Comparison of ENCODE assay signal across 29 mouse cellular contexts in genomic region chr6:38139086-38139485, GRCm38 (mm10). TPM values are rescaled to one million over a fixed set of nuclear protein-coding genes. Genes with fewer than 3 reads are reported as not detected.
A peak's percentile ranks its signal among the peaks of the same experiment; 100 is the strongest.
DNase-seq lines count a peak whose midpoint lies in the region; ATAC-seq and TF ChIP-seq lines count a peak whose summit lies in the region.
"Had no signal": no experiment of that assay in that cellular context is flagged by ENCODE, and none has a peak within 500 bp of the region (broad histone marks: within the 10 kb centered on the region; RNA-seq: fewer than 3 reads in every experiment).

No protein-coding gene starts in this region.

- TF ChIP-seq CTCF in Patski (IDR thresholded peaks at IDR 0.05): no peak

- peak; percentile 18 for ATAC-seq in Patski
- ATAC-seq: CD4-positive, CD25-positive, alpha-beta regulatory T cell, adult 4 months; forebrain, embryonic 13.5 days; forebrain, embryonic 15.5 days; forebrain, postnatal 0 days had no signal

- in situ Hi-C loops in Patski (cut with MboI; ENCODE audit: low pct_unique_long_range_greater_than_20kb): no loop called here

- peak; percentile 32 to 43 for DNase-seq in right cerebral cortex, adult 2 months (ENCODE audit: low spot score in 2 of 2)
- no peak for DNase-seq in right cerebral cortex, postnatal 14 days
- peak; percentile 24 for DNase-seq in Muller cell, postnatal 12 days (ENCODE audit: inconsistent ontology term)
- DNase-seq in Patski (ENCODE audit: low read depth, low spot score): peak; percentile 67
- peak; percentile 49 for DNase-seq in brain, adult 2 months (ENCODE audit: low read depth, low spot score)
- no peak for DNase-seq in heart, adult 18-20 months
- no peak for DNase-seq in gastrocnemius, postnatal 4 days (ENCODE audit: low spot score in 2 of 2)
- DNase-seq in ovary, adult 18-20 months (ENCODE audit: low spot score): no peak
- DNase-seq: adrenal gland, adult 8-10 months; adrenal gland, postnatal 14 days; adrenal gland, postnatal 36 days; B cell, adult 2 months; cerebellum, adult 11 months; cerebellum, adult 18-20 months; cerebellum, adult 8-10 months; cerebellum, adult 9-11 months; cerebellum, postnatal 14 days; cerebellum, postnatal 36 days; embryo, embryonic 11 days; forebrain, postnatal 0 days had no signal

- POLR2A ChIA-PET in Patski (lab: Charles Lee): no interaction called here

- CTCF ChIA-PET in Patski (lab: Charles Lee): interaction anchor here (1.2 kb wide), 1 partner anchor 9 kb away, joined by 3 read pairs; no protein-coding TSS in a partner anchor

- H3K27me3 ChIP-seq in Patski: no peaks in the 10 kb centered on the region
- H3K27me3 ChIP-seq: CH12.LX; embryonic facial prominence, embryonic 12.5 days; forebrain, embryonic 13.5 days; forebrain, embryonic 15.5 days had no signal

RNA-seq across cellular contexts. Expression of gene Atp6v0a4, which starts 14.7 kb away (rescaled TPM):
- 2.5 TPM for polyA plus RNA-seq in Patski (2021)
- total RNA-seq in heart, adult 18-20 months (2021): 1 to 10 TPM in 1 of 2 experiments, under 1 TPM in 1; 0.72 to 1.4 TPM
- 1 to 10 TPM; 1.7 to 2.0 TPM for total RNA-seq in gastrocnemius, postnatal 4 days (2021)
- total RNA-seq: CH12.LX, G1E had no signal
- polyA plus RNA-seq: CD4-positive, CD25-positive, alpha-beta regulatory T cell, adult 4 months; forebrain, embryonic 11.5 days; G1E had no signal

RNA-seq across cellular contexts. Expression of gene Tmem213, which starts 30.0 kb away (rescaled TPM):
- polyA plus RNA-seq in Patski (2021): not detected
- not detected for total RNA-seq in heart, adult 18-20 months (2021)
- not detected for total RNA-seq in gastrocnemius, postnatal 4 days (2021)
- total RNA-seq: adrenal gland, adult 18-20 months; adrenal gland, adult 8-10 months; adrenal gland, postnatal 14 days; adrenal gland, postnatal 36 days; CH12.LX; common myeloid progenitor, adult 5-6 weeks; forebrain, postnatal 0 days; G1E had no signal
- polyA plus RNA-seq: CD4-positive, CD25-positive, alpha-beta regulatory T cell, adult 4 months; embryonic facial prominence, embryonic 12.5 days; forebrain, embryonic 11.5 days; forebrain, embryonic 13.5 days; forebrain, embryonic 15.5 days; forebrain, postnatal 0 days; G1E had no signal

Comparison
In these comparisons a context has a peak if more than half of its experiments do, and no peak if none do; other contexts are left out.
1. DNase-seq: peak in right cerebral cortex, adult 2 months (2 of 2), Muller cell, postnatal 12 days (single experiment), Patski (single experiment) and brain, adult 2 months (single experiment); none in right cerebral cortex, postnatal 14 days (single experiment), heart, adult 18-20 months (0 of 2), gastrocnemius, postnatal 4 days (0 of 2) and ovary, adult 18-20 months (single experiment).